Mouse (Mus musculus): ENCODE measurements around the gene Stambpl1.

Stambpl1 gene

GRCm38 (mm10) chr19:34192008-34192963, at the start of gene Stambpl1:
Gene Stambpl1 (plus strand): TSS chr19:34192229.
- DNase-seq: peak; percentile 81 to 85

GRCm38 (mm10) chr19:34148421-34148820, 43.6 kb upstream of the Stambpl1 start:
- no peak for DNase-seq

GRCm38 (mm10) chr19:34151909-34152308, 40.1 kb upstream of the Stambpl1 start:
- DNase-seq: no peak

- DNase-seq: no peak
Measured at GRCm38 (mm10) chr19:34153263-34154144, 38.5 kb upstream of the Stambpl1 start.

GRCm38 (mm10) chr19:34162693-34163092, 29.3 kb upstream of the Stambpl1 start:
- no peak for DNase-seq

GRCm38 (mm10) chr19:34165891-34166290, 26.1 kb upstream of the Stambpl1 start, which contains the start of gene Ankrd22:
Gene Ankrd22 (minus strand): TSS chr19:34166053.
- DNase-seq: no peak

- DNase-seq: no peak
Measured at GRCm38 (mm10) chr19:34166386-34166785, 25.6 kb upstream of the Stambpl1 start.

- DNase-seq: no peak
Measured at GRCm38 (mm10) chr19:34167896-34168661, 23.9 kb upstream of the Stambpl1 start.

GRCm38 (mm10) chr19:34169121-34169520, 22.9 kb upstream of the Stambpl1 start:
- DNase-seq: no peak

GRCm38 (mm10) chr19:34171167-34171566, 20.9 kb upstream of the Stambpl1 start:
- DNase-seq: no peak

- DNase-seq: no peak
Measured at GRCm38 (mm10) chr19:34174004-34174403, 18.0 kb upstream of the Stambpl1 start.

- DNase-seq: no peak
Measured at GRCm38 (mm10) chr19:34179136-34179535, 12.9 kb upstream of the Stambpl1 start.

GRCm38 (mm10) chr19:34180316-34180715, 11.7 kb upstream of the Stambpl1 start:
- no peak for DNase-seq

GRCm38 (mm10) chr19:34181234-34181633, 10.8 kb upstream of the Stambpl1 start:
- DNase-seq: no peak

GRCm38 (mm10) chr19:34182490-34182889, 9.5 kb upstream of the Stambpl1 start:
- DNase-seq: no peak

- DNase-seq: no peak
Measured at GRCm38 (mm10) chr19:34186845-34187244, 5.2 kb upstream of the Stambpl1 start.

- no peak for DNase-seq
Measured at GRCm38 (mm10) chr19:34191645-34192007, 403 bp upstream of the Stambpl1 start.

- peak in 1 of 2 experiments; percentile 36 for DNase-seq
Measured at GRCm38 (mm10) chr19:34193149-34193548, 1.1 kb downstream of the Stambpl1 start.

GRCm38 (mm10) chr19:34193683-34194082, 1.7 kb downstream of the Stambpl1 start:
- DNase-seq: no peak

GRCm38 (mm10) chr19:34194132-34194745, 2.2 kb downstream of the Stambpl1 start:
- DNase-seq: no peak

- no peak for DNase-seq
Measured at GRCm38 (mm10) chr19:34195031-34195430, 3.0 kb downstream of the Stambpl1 start.

GRCm38 (mm10) chr19:34198066-34198465, 6.0 kb downstream of the Stambpl1 start:
- DNase-seq: no peak

All from spleen, adult 18-20 months (tissue).